Mouse (Mus musculus) megakaryocyte, adult 5-6 weeks (primary cell): Measurements from ENCODE around the gene Cacna1g. TPM values are rescaled to one million over a fixed set of nuclear protein-coding genes. Genes with fewer than 3 reads are reported as not detected.

ENCODE experiments used
- ATAC-seq: 2 replicates; pipeline ENCODE4 v1.8.0; 2016; ENCODE audit warnings: mild to moderate bottlenecking, inconsistent platforms; ENCODE audit not compliant: poor library complexity, severe bottlenecking
- total RNA-seq, 2 experiments: library from RNA; stranded (forward) in 1 of 2; stranded (reverse) in 1 of 2; fragments of 153-499, 151-499 nt in 1 of 2; fragments of 221-1000, 200-1000 nt in 1 of 2; gene quantifications; 2 replicates each; pipeline versions ENCODE4 v1.2.3 to v1.2.4; 2015 to 2017

Gene Cacna1g
- total RNA-seq, 2 experiments from 2014 or later = 0.96 TPM; not detected in 1

- ATAC-seq = no peak
These were observed 108.7 kb downstream of the Cacna1g start for GRCm38 (mm10) chr11:94365340-94365739.

GRCm38 (mm10) chr11:94363690-94364089, 110.3 kb downstream of the Cacna1g start:
- ATAC-seq = no peak

GRCm38 (mm10) chr11:94362101-94362500, 111.9 kb downstream of the Cacna1g start:
- ATAC-seq = no peak

GRCm38 (mm10) chr11:94361166-94361870, 112.7 kb downstream of the Cacna1g start:
- no peak for ATAC-seq

GRCm38 (mm10) chr11:94359168-94359567, 114.8 kb downstream of the Cacna1g start:
- ATAC-seq = no peak

Other genes starting within 250 kb of the Cacna1g start
- gene Wfikkn2, start 228.2 kb downstream of the Cacna1g start, total RNA-seq (2015) = not detected in 2 replicates
- gene Wfikkn2, start 228.2 kb downstream of the Cacna1g start, total RNA-seq (2017) = not detected in 2 replicates
- gene Gm21885, start 192.3 kb downstream of the Cacna1g start, total RNA-seq (2015) = not detected in 2 replicates
- gene Gm21885, start 192.3 kb downstream of the Cacna1g start, total RNA-seq (2017) = not detected in 2 replicates
- gene Luc7l3, start 152.2 kb downstream of the Cacna1g start, total RNA-seq (2015) = 115 and 130 TPM in 2 replicates
- gene Luc7l3, start 152.2 kb downstream of the Cacna1g start, total RNA-seq (2017) = 283 and 293 TPM in 2 replicates
- gene Ankrd40, start 146.2 kb downstream of the Cacna1g start, total RNA-seq (2015) = 22.6 and 24.8 TPM in 2 replicates
- gene Ankrd40, start 146.2 kb downstream of the Cacna1g start, total RNA-seq (2017) = 64.7 and 74.1 TPM in 2 replicates
- gene Abcc3, start 81.2 kb downstream of the Cacna1g start, total RNA-seq (2015) = 1.1 and 1.8 TPM in 2 replicates
- gene Abcc3, start 81.2 kb downstream of the Cacna1g start, total RNA-seq (2017) = 1.4 and 1.8 TPM in 2 replicates
- gene Spata20, start 12.0 kb upstream of the Cacna1g start, total RNA-seq (2015) = not detected in 2 replicates
- gene Spata20, start 12.0 kb upstream of the Cacna1g start, total RNA-seq (2017) = not detected in 2 replicates
- not detected in 2 replicates for gene Epn3, start 25.8 kb upstream of the Cacna1g start, total RNA-seq (2015)
- not detected in 2 replicates for gene Epn3, start 25.8 kb upstream of the Cacna1g start, total RNA-seq (2017)
- 0.23 TPM in 1 of 2 replicates, not detected in the other for gene Mycbpap, start 47.5 kb upstream of the Cacna1g start, total RNA-seq (2015)
- 0.20 TPM in 1 of 2 replicates, not detected in the other for gene Mycbpap, start 47.5 kb upstream of the Cacna1g start, total RNA-seq (2017)
- 0.32 and 0.40 TPM in 2 replicates for gene Rsad1, start 75.1 kb upstream of the Cacna1g start, total RNA-seq (2015)
- 0.59 and 0.89 TPM in 2 replicates for gene Rsad1, start 75.1 kb upstream of the Cacna1g start, total RNA-seq (2017)
- gene Chad, start 90.8 kb upstream of the Cacna1g start, total RNA-seq (2015) = not detected in 2 replicates
- not detected in 2 replicates for gene Chad, start 90.8 kb upstream of the Cacna1g start, total RNA-seq (2017)
- gene Acsf2, start 127.7 kb upstream of the Cacna1g start, total RNA-seq (2015) = 6.7 and 7.9 TPM in 2 replicates
- gene Acsf2, start 127.7 kb upstream of the Cacna1g start, total RNA-seq (2017) = 0.37 and 1.1 TPM in 2 replicates
- 48.5 and 48.9 TPM in 2 replicates for gene Lrrc59, start 155.6 kb upstream of the Cacna1g start, total RNA-seq (2015)
- 79.1 and 81.3 TPM in 2 replicates for gene Lrrc59, start 155.6 kb upstream of the Cacna1g start, total RNA-seq (2017)
- gene Mrpl27, start 179.6 kb upstream of the Cacna1g start, total RNA-seq (2015) = 38.0 and 49.5 TPM in 2 replicates
- gene Mrpl27, start 179.6 kb upstream of the Cacna1g start, total RNA-seq (2017) = 39.0 and 45.9 TPM in 2 replicates
- gene Eme1, start 179.8 kb upstream of the Cacna1g start, total RNA-seq (2015) = 4.9 and 6.7 TPM in 2 replicates
- 20.2 and 28.4 TPM in 2 replicates for gene Eme1, start 179.8 kb upstream of the Cacna1g start, total RNA-seq (2017)
- 2.3 and 2.9 TPM in 2 replicates for gene Xylt2, start 203.3 kb upstream of the Cacna1g start, total RNA-seq (2015)
- gene Xylt2, start 203.3 kb upstream of the Cacna1g start, total RNA-seq (2017) = 4.3 and 8.1 TPM in 2 replicates
- gene Gm11541, start 230.3 kb upstream of the Cacna1g start, total RNA-seq (2015) = not detected in 2 replicates
- not detected in 2 replicates for gene Gm11541, start 230.3 kb upstream of the Cacna1g start, total RNA-seq (2017)